Mouse (Mus musculus): ENCODE measurements around the gene Tyms. TPM values are rescaled to one million over a fixed set of nuclear protein-coding genes. Genes with fewer than 3 reads are reported as not detected.

The Tyms gene
- polyA plus RNA-seq (2014; fragmentation: Nextera tagmentation; extraction: Ambion mirVana): 344 and 357 TPM in 2 replicates

DNA sequence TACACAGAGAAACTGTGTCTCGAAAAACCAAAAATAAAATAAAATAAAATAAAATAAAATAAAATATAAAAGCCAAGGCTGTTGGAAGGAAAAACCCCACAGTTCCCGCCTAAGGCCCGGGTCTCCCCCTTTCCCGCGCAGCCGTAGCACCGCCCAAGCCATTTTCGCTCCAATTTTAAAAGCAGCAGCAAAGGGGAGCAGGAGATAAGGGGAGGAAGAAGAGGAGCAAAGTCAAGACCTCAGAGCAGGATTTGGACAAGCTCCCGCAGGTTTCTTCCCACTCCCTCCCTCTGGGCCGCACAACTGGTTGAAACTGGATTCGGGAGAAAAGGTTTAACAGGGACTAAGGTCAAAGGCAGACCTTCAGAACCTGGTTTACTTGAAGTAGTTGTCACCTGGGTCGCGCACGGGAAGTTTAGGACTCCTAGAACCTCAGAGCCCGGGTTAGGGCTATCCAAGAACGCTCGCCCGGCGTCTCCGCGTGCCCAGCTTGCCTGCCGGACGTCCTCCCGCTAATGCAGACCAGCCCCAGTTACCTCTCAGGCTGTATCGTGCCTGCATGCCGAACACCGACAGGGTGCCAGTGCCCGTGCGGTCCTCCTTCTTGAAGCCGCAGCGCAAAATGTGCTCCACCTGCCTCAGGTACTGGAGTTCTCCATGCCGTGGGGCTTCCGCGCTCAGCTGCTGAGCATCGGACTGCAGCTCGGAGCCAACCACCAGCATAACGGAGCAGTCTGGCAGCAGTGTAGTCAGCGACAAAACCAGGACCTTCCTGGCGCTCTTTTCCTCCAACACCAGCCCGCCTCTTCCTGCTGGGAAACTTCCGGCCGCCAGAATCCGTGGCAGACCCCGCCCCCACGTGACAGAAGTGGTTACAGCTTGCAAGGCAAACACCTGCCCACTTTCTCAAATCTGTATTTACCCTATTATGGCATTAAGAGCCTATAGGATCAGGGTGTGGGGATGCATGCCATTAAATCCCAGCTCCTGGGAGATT lies at the start of gene Tyms:
Gene Tyms, minus strand, starts transcription at position 793 of the 997 bp plus-strand sequence.
- H3K36me3 ChIP-seq (ENCODE audit: control insufficient read depth, insufficient read depth, low read length): peaks cover 17% of the 10 kb centered on the region
- no peaks in the 10 kb centered on the region for H3K27me3 ChIP-seq (replicated peaks; ENCODE audit: control insufficient read depth, insufficient read depth, low read length)
- H3K4me1 ChIP-seq (replicated peaks; ENCODE audit: control insufficient read depth, insufficient read depth, low read length): peaks cover 2% of the 10 kb centered on the region; the same call in 1 of the 2 replicates
- WGBS: 1% methylated on average over 45 of the region's 45 CpGs
- DNase-seq (ENCODE audit: low spot score) (peak; percentile 84), ATAC-seq (replicated peaks; ENCODE audit: low FRiP score) (peak; percentile 90)
- peak within 1 kb of the TSS; percentile 95 for H3K9ac ChIP-seq (ENCODE audit: low read depth, low read length)
- H3K4me2 ChIP-seq: peak within 1 kb of the TSS; percentile 90
- H3K4me3 ChIP-seq (ENCODE audit: low read depth, low read length): peak within 1 kb of the TSS; percentile 95
- H3K9me3 ChIP-seq (ENCODE audit: control insufficient read depth, low read length): no peaks in the 10 kb centered on the region
- H3K27ac ChIP-seq (ENCODE audit: low read depth, low read length): peak within 1 kb of the TSS; percentile 91

GRCm38 (mm10) chr5:30122481-30122880 lies 49.1 kb upstream of the Tyms start:
- no peak for ATAC-seq (replicated peaks; ENCODE audit: low FRiP score)
- no peaks in the 10 kb centered on the region for H3K4me1 ChIP-seq (replicated peaks; ENCODE audit: control insufficient read depth, insufficient read depth, low read length)
- DNase-seq (ENCODE audit: low spot score): no peak
- no peaks in the 10 kb centered on the region for H3K27me3 ChIP-seq (replicated peaks; ENCODE audit: control insufficient read depth, insufficient read depth, low read length)
- H3K9ac ChIP-seq (ENCODE audit: low read depth, low read length): no peak overlapping the region
- peaks cover 51% of the 10 kb centered on the region for H3K36me3 ChIP-seq (ENCODE audit: control insufficient read depth, insufficient read depth, low read length)
- no peaks in the 10 kb centered on the region for H3K9me3 ChIP-seq (ENCODE audit: control insufficient read depth, low read length)
- H3K4me3 ChIP-seq (ENCODE audit: low read depth, low read length): no peak overlapping the region
- H3K4me2 ChIP-seq: no peak overlapping the region
- H3K27ac ChIP-seq (ENCODE audit: low read depth, low read length): no peak overlapping the region
- WGBS: 88% methylated on average over 6 of the region's 6 CpGs

GRCm38 (mm10) chr5:30120106-30120505 lies 46.7 kb upstream of the Tyms start:
- no peak overlapping the region for H3K9ac ChIP-seq (ENCODE audit: low read depth, low read length)
- no peaks in the 10 kb centered on the region for H3K9me3 ChIP-seq (ENCODE audit: control insufficient read depth, low read length)
- no peak overlapping the region for H3K4me2 ChIP-seq
- H3K4me3 ChIP-seq (ENCODE audit: low read depth, low read length): no peak overlapping the region
- no peak overlapping the region for H3K27ac ChIP-seq (ENCODE audit: low read depth, low read length)
- 83% methylated on average over 7 of the region's 7 CpGs for WGBS
- peaks cover 9% of the 10 kb centered on the region for H3K27me3 ChIP-seq (replicated peaks; ENCODE audit: control insufficient read depth, insufficient read depth, low read length)
- DNase-seq (ENCODE audit: low spot score): no peak
- peaks cover 50% of the 10 kb centered on the region for H3K36me3 ChIP-seq (ENCODE audit: control insufficient read depth, insufficient read depth, low read length)
- ATAC-seq (replicated peaks; ENCODE audit: low FRiP score): no peak
- no peaks in the 10 kb centered on the region for H3K4me1 ChIP-seq (replicated peaks; ENCODE audit: control insufficient read depth, insufficient read depth, low read length)

DNA sequence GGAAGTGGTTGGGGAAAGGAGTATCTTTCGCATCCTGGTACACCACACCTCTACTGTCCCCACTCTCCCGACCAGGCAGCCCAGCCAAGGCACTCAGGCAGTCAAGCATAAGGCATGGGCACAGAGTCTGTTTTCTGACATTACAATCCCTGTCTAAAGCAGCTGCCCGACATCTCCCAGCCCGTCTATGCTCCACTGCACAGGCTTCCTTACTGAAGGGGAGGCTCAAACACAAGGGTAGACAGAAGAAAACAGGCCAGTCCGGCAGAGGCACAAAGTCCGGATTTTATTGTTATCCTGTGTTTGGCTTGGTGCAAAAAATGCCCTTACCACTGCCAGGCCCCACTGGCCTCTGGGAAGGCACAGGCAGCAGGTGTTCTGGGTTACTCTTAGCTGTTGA lies 45.7 kb upstream of the Tyms start:
- Histone ChIP-seq H3K36me3 (ENCODE audit: control insufficient read depth, insufficient read depth, low read length) (peaks cover 45% of the 10 kb centered on the region), H3K4me3 (ENCODE audit: low read depth, low read length) (no peak overlapping the region), H3K9me3 (ENCODE audit: control insufficient read depth, low read length) (no peaks in the 10 kb centered on the region), H3K9ac (ENCODE audit: low read depth, low read length) (no peak overlapping the region), H3K4me1 (replicated peaks; ENCODE audit: control insufficient read depth, insufficient read depth, low read length) (peaks cover 4% of the 10 kb centered on the region), H3K27ac (ENCODE audit: low read depth, low read length) (no peak overlapping the region), H3K4me2 (no peak overlapping the region), H3K27me3 (replicated peaks; ENCODE audit: control insufficient read depth, insufficient read depth, low read length) (peaks cover 19% of the 10 kb centered on the region)
- WGBS: 89% methylated on average over 6 of the region's 6 CpGs
- DNase-seq (ENCODE audit: low spot score) (no peak), ATAC-seq (replicated peaks; ENCODE audit: low FRiP score) (no peak)

GRCm38 (mm10) chr5:30118018-30118417 lies 44.6 kb upstream of the Tyms start:
- H3K9ac ChIP-seq (ENCODE audit: low read depth, low read length): no peak overlapping the region
- DNase-seq (ENCODE audit: low spot score) (no peak), ATAC-seq (replicated peaks; ENCODE audit: low FRiP score) (no peak)
- H3K4me1 ChIP-seq (replicated peaks; ENCODE audit: control insufficient read depth, insufficient read depth, low read length): peaks cover 4% of the 10 kb centered on the region
- H3K27me3 ChIP-seq (replicated peaks; ENCODE audit: control insufficient read depth, insufficient read depth, low read length): peaks cover 30% of the 10 kb centered on the region
- no peaks in the 10 kb centered on the region for H3K9me3 ChIP-seq (ENCODE audit: control insufficient read depth, low read length)
- H3K4me3 ChIP-seq (ENCODE audit: low read depth, low read length): no peak overlapping the region
- H3K4me2 ChIP-seq: no peak overlapping the region
- WGBS: 80% methylated on average over 1 of the region's 1 CpGs
- no peak overlapping the region for H3K27ac ChIP-seq (ENCODE audit: low read depth, low read length)
- peaks cover 38% of the 10 kb centered on the region for H3K36me3 ChIP-seq (ENCODE audit: control insufficient read depth, insufficient read depth, low read length)

- no peak overlapping the region for H3K27ac ChIP-seq (ENCODE audit: low read depth, low read length)
- peaks cover 17% of the 10 kb centered on the region for H3K36me3 ChIP-seq (ENCODE audit: control insufficient read depth, insufficient read depth, low read length)
- H3K9me3 ChIP-seq (ENCODE audit: control insufficient read depth, low read length): no peaks in the 10 kb centered on the region
- ATAC-seq (replicated peaks; ENCODE audit: low FRiP score): no peak
- peaks cover 52% of the 10 kb centered on the region for H3K27me3 ChIP-seq (replicated peaks; ENCODE audit: control insufficient read depth, insufficient read depth, low read length)
- H3K4me3 ChIP-seq (ENCODE audit: low read depth, low read length): no peak overlapping the region
- no peak overlapping the region for H3K4me2 ChIP-seq
- no peak overlapping the region for H3K9ac ChIP-seq (ENCODE audit: low read depth, low read length)
- H3K4me1 ChIP-seq (replicated peaks; ENCODE audit: control insufficient read depth, insufficient read depth, low read length): peaks cover 12% of the 10 kb centered on the region
- no peak for DNase-seq (ENCODE audit: low spot score)
- WGBS: 26% methylated on average over 10 of the region's 10 CpGs
Measured at GRCm38 (mm10) chr5:30115718-30116117, 42.3 kb upstream of the Tyms start.

GRCm38 (mm10) chr5:30114761-30115140 lies 41.3 kb upstream of the Tyms start:
- peak overlapping the region; percentile 64 for H3K9ac ChIP-seq (ENCODE audit: low read depth, low read length)
- peaks cover 62% of the 10 kb centered on the region for H3K27me3 ChIP-seq (replicated peaks; ENCODE audit: control insufficient read depth, insufficient read depth, low read length)
- H3K27ac ChIP-seq (ENCODE audit: low read depth, low read length): no peak overlapping the region
- no peaks in the 10 kb centered on the region for H3K9me3 ChIP-seq (ENCODE audit: control insufficient read depth, low read length)
- H3K4me3 ChIP-seq (ENCODE audit: low read depth, low read length): peak overlapping the region; percentile 57
- peaks cover 15% of the 10 kb centered on the region for H3K4me1 ChIP-seq (replicated peaks; ENCODE audit: control insufficient read depth, insufficient read depth, low read length)
- DNase-seq (ENCODE audit: low spot score) (no peak), ATAC-seq (replicated peaks; ENCODE audit: low FRiP score) (peak; percentile 13; the same call in 1 of the 2 replicates)
- WGBS: under 1% methylated on average over 28 of the region's 28 CpGs
- peak overlapping the region; percentile 92 for H3K4me2 ChIP-seq
- peaks cover 11% of the 10 kb centered on the region for H3K36me3 ChIP-seq (ENCODE audit: control insufficient read depth, insufficient read depth, low read length)

- peak overlapping the region; percentile 64 for H3K9ac ChIP-seq (ENCODE audit: low read depth, low read length)
Measured at GRCm38 (mm10) chr5:30113881-30114760, 40.7 kb upstream of the Tyms start.

More at GRCm38 (mm10) chr5:30113881-30114760, 40.7 kb upstream of the Tyms start:
- peak; percentile 77 for DNase-seq (ENCODE audit: low spot score)
- H3K9me3 ChIP-seq (ENCODE audit: control insufficient read depth, low read length): no peaks in the 10 kb centered on the region
- ATAC-seq (replicated peaks; ENCODE audit: low FRiP score): peak; percentile 37
- peaks cover 7% of the 10 kb centered on the region for H3K36me3 ChIP-seq (ENCODE audit: control insufficient read depth, insufficient read depth, low read length)
- H3K27me3 ChIP-seq (replicated peaks; ENCODE audit: control insufficient read depth, insufficient read depth, low read length): peaks cover 65% of the 10 kb centered on the region
- peaks cover 15% of the 10 kb centered on the region for H3K4me1 ChIP-seq (replicated peaks; ENCODE audit: control insufficient read depth, insufficient read depth, low read length)
- under 1% methylated on average over 103 of the region's 103 CpGs for WGBS
- H3K27ac ChIP-seq (ENCODE audit: low read depth, low read length): no peak overlapping the region
- H3K4me2 ChIP-seq: peak overlapping the region; percentile 92
- H3K4me3 ChIP-seq (ENCODE audit: low read depth, low read length): peak overlapping the region; percentile 57

Measured in liver, embryonic 11.5 days (tissue).